Mouse (Mus musculus) neural tube, postnatal 0 days (tissue): Measurements from ENCODE around the gene Gtf2h4. TPM values are rescaled to one million over a fixed set of nuclear protein-coding genes. Genes with fewer than 3 reads are reported as not detected.

Experiments
- polyA plus RNA-seq: library from polyadenylated mRNA; unstranded; fragments of >200 nt; fragmentation: Nextera tagmentation; extraction: Ambion mirVana; gene quantifications from 2 replicates; pipeline ENCODE4 v1.2.1, GENCODE M21; 2015

The Gtf2h4 gene
- polyA plus RNA-seq, result 23.4 and 23.8 TPM in 2 replicates

DNA sequence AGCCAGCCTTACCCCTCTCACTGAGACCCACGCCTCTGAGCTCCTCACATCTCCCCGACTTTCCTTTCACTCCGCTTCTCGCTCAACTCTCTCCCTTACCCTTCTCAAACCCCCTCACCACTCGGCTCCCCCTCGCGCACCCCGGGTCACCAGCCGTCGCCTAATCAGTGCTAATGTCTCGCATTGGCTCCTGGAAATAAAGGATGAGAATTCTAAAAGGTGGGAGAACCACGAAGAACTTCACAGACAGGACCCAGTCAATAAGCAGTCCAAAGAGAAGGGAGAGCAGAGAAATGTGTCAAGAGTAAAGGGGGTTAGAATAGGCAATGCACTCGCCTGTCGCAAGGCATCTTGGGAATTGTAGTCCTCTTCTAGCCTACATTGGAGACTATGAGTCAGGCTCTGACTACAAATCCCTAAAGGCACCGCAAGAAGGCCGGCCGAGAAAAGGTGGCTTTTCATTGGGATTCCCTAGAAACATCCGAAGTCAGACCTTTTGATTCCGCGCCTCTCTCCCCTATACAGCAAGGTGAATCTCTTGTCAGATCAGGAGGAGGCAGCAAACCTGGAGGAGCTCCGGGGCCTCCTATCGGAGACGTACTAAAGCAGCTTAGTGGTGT, at the start of gene Gtf2h4:
Gtf2h4 (minus strand) TSS at position 324 of the 620 bp plus-strand sequence.

GRCm38 (mm10) chr17:35704621-35705464, 31.3 kb upstream of the Gtf2h4 start, which contains the start of gene Ddr1:
Gene Ddr1 (minus strand): TSS chr17:35704621.

GRCm38 (mm10) chr17:35667334-35668065, 6.0 kb downstream of the Gtf2h4 start, which contains the start of gene Vars2:
Gene Vars2 (minus strand): TSS chr17:35667592.

GRCm38 (mm10) chr17:35643609-35644236, 29.8 kb downstream of the Gtf2h4 start, which contains the start of gene Mucl3:
Gene Mucl3 (minus strand): TSS chr17:35643695.

GRCm38 (mm10) chr17:35626537-35626936, 47.0 kb downstream of the Gtf2h4 start, which contains the start of gene Gm9573:
Gene Gm9573 (minus strand): TSS chr17:35626637.

Other genes starting within 250 kb of the Gtf2h4 start
- 0.92 and 1.9 TPM in 2 replicates for gene H2-Q6, start 248.9 kb downstream of the Gtf2h4 start, polyA plus RNA-seq
- gene H2-Q7, start 234.6 kb downstream of the Gtf2h4 start, polyA plus RNA-seq, result 4.0 and 6.8 TPM in 2 replicates
- gene H2-Q10, start 203.7 kb downstream of the Gtf2h4 start, polyA plus RNA-seq, result 0.56 and 0.66 TPM in 2 replicates
- gene Pou5f1, start 167.7 kb downstream of the Gtf2h4 start, polyA plus RNA-seq, result not detected in 2 replicates
- gene Tcf19, start 156.9 kb downstream of the Gtf2h4 start, polyA plus RNA-seq, result 10.5 and 11.8 TPM in 2 replicates
- gene Cchcr1, start 156.6 kb downstream of the Gtf2h4 start, polyA plus RNA-seq, result 2.6 and 3.4 TPM in 2 replicates
- 0.28 and 0.44 TPM in 2 replicates for gene Psors1c2, start 140.5 kb downstream of the Gtf2h4 start, polyA plus RNA-seq
- 0.05 TPM in 1 of 2 replicates, not detected in the other for gene Cdsn, start 121.6 kb downstream of the Gtf2h4 start, polyA plus RNA-seq
- not detected in 2 replicates for gene 2300002M23Rik, start 106.3 kb downstream of the Gtf2h4 start, polyA plus RNA-seq
- gene Sfta2, start 72.2 kb downstream of the Gtf2h4 start, polyA plus RNA-seq, result not detected in 2 replicates
- not detected in 2 replicates for gene Gm9573, start 47.1 kb downstream of the Gtf2h4 start, polyA plus RNA-seq
- 0.08 TPM in 1 of 2 replicates, not detected in the other for gene Mucl3, start 30.0 kb downstream of the Gtf2h4 start, polyA plus RNA-seq
- 11.0 and 15.0 TPM in 2 replicates for gene Vars2, start 6.1 kb downstream of the Gtf2h4 start, polyA plus RNA-seq
- 66.1 and 70.3 TPM in 2 replicates for gene Ddr1, start 30.9 kb upstream of the Gtf2h4 start, polyA plus RNA-seq
- gene Ier3, start 147.9 kb upstream of the Gtf2h4 start, polyA plus RNA-seq, result 24.1 and 25.1 TPM in 2 replicates
- 167 and 180 TPM in 2 replicates for gene Flot1, start 149.5 kb upstream of the Gtf2h4 start, polyA plus RNA-seq
- 1,086 and 1,211 TPM in 2 replicates for gene Tubb5, start 164.6 kb upstream of the Gtf2h4 start, polyA plus RNA-seq
- 3.8 and 4.1 TPM in 2 replicates for gene Mdc1, start 167.8 kb upstream of the Gtf2h4 start, polyA plus RNA-seq
- gene Nrm, start 187.6 kb upstream of the Gtf2h4 start, polyA plus RNA-seq, result 18.0 and 21.8 TPM in 2 replicates
- gene Ppp1r18, start 191.9 kb upstream of the Gtf2h4 start, polyA plus RNA-seq, result 17.5 and 17.9 TPM in 2 replicates
- 19.4 and 23.2 TPM in 2 replicates for gene Dhx16, start 206.1 kb upstream of the Gtf2h4 start, polyA plus RNA-seq
- gene 2310061I04Rik, start 223.7 kb upstream of the Gtf2h4 start, polyA plus RNA-seq, result 80.1 and 91.3 TPM in 2 replicates
- 169 and 211 TPM in 2 replicates for gene Atat1, start 236.3 kb upstream of the Gtf2h4 start, polyA plus RNA-seq
- gene Mrps18b, start 242.7 kb upstream of the Gtf2h4 start, polyA plus RNA-seq, result 73.6 and 78.3 TPM in 2 replicates
- gene Ppp1r10, start 242.7 kb upstream of the Gtf2h4 start, polyA plus RNA-seq, result 22.9 and 25.5 TPM in 2 replicates